ENCODE assay signal across 9 mouse cellular contexts in the genomic region with DNA sequence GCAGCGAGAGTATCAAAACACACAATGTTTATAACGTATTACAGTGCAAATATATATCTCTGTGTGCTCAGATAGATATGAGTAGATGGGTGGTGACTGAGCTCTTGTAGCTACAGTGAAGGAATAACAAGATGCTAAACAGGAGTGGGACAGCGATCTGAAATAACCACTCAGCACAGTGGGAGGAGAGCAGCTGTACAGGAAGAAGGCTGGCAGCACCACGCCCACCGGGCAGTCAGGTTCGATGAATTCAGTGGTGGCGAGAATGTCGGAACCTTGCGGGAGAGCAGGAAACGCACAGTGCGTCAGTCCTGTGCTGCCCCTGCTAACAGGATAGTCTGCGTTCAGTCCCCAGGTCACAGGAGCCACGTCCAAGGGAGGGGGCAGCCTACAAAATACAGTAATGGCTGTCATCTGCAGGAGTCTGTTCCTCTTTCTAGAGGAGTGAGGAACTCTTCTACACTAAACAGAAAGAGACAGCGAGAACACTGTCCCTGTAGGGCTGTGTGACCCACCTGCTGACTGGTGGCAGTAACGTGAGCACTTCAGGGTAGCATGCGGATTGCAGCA. TPM values are rescaled to one million over a fixed set of nuclear protein-coding genes. Genes with fewer than 3 reads are reported as not detected.
DNase-seq lines count a peak whose midpoint lies in the region; TF ChIP-seq lines count a peak whose summit lies in the region.
"Had no signal": no experiment of that assay in that cellular context is flagged by ENCODE, and none has a peak within 500 bp of the region (broad histone marks: within the 10 kb centered on the region; RNA-seq: fewer than 3 reads in every experiment).

No protein-coding gene starts in this region.

- H3K27ac ChIP-seq in olfactory bulb, adult 2 months (ENCODE audit: insufficient read depth, low read depth, low read length), result peak overlapping the region; percentile 39; the same call in 1 of the 2 replicates
- H3K27ac ChIP-seq: embryonic facial prominence, embryonic 15.5 days; heart, embryonic 13.5 days had no signal

- H3K4me3 ChIP-seq in olfactory bulb, adult 2 months (ENCODE audit: insufficient read depth, low read depth, low read length), result no peak overlapping the region
- H3K4me3 ChIP-seq: embryonic facial prominence, embryonic 15.5 days; heart, embryonic 13.5 days had no signal

- TF ChIP-seq POLR2A in olfactory bulb, adult 2 months (IDR thresholded peaks at IDR 0.05; ENCODE audit: insufficient read depth, low read depth, low read length), result no peak

- peak; percentile 26 for DNase-seq in testis, postnatal 10 days (ENCODE audit: low spot score)
- DNase-seq in testis, postnatal 14 days (ENCODE audit: low spot score), result no peak
- peak; percentile 58 to 68 for DNase-seq in left cerebral cortex, adult 18-20 months (ENCODE audit: low spot score in 2 of 2)
- DNase-seq in urinary bladder, postnatal 10 days (ENCODE audit: low spot score), result no peak
- DNase-seq in adrenal gland, postnatal 25 days, result no peak
- no peak for DNase-seq in urinary bladder, postnatal 36 days (ENCODE audit: low spot score in 2 of 2)

- 47% methylated on average over 16 of the region's 16 CpGs for WGBS in olfactory bulb, adult 2 months

- no peak for TF ChIP-seq CTCF in olfactory bulb, adult 2 months (IDR thresholded peaks at IDR 0.05; ENCODE audit: insufficient read depth, low read depth, low read length)

- H3K4me1 ChIP-seq in olfactory bulb, adult 2 months (ENCODE audit: control insufficient read depth, insufficient read depth, low read length), result peaks cover 5% of the 10 kb centered on the region
- H3K4me1 ChIP-seq: embryonic facial prominence, embryonic 15.5 days; heart, embryonic 13.5 days had no signal

RNA-seq across cellular contexts. Expression of a gene that starts 32.3 kb away (rescaled TPM):
- total RNA-seq in left cerebral cortex, adult 18-20 months (2021), result 100 to 1,000 TPM; 179 to 186 TPM
- polyA plus RNA-seq in olfactory bulb, adult 2 months (2012; ENCODE audit: insufficient read depth, insufficient read length, low replicate concordance, missing spikeins), result not detected in 2 replicates
- 38.3 and 45.7 TPM in 2 replicates for total RNA-seq in adrenal gland, postnatal 25 days (2021)

RNA-seq across cellular contexts. Expression of a gene that starts 38.0 kb away (rescaled TPM):
- total RNA-seq in left cerebral cortex, adult 18-20 months (2021), result 10 to 100 TPM; 85.4 to 92.8 TPM
- polyA plus RNA-seq in olfactory bulb, adult 2 months (2012; ENCODE audit: insufficient read depth, insufficient read length, low replicate concordance, missing spikeins), result 219 TPM in 1 of 2 replicates, not detected in the other
- 26.7 and 32.6 TPM in 2 replicates for total RNA-seq in adrenal gland, postnatal 25 days (2021)

Comparison
In these comparisons a context has a peak if more than half of its experiments do, and no peak if none do; other contexts are left out.
1. DNase-seq: peak in testis, postnatal 10 days (single experiment) and left cerebral cortex, adult 18-20 months (2 of 2); none in testis, postnatal 14 days (single experiment), urinary bladder, postnatal 10 days (single experiment), adrenal gland, postnatal 25 days (single experiment) and urinary bladder, postnatal 36 days (0 of 2).